Mouse (Mus musculus) lung, adult 2 months (tissue): Measurements from ENCODE around the gene Ccdc85b.
A peak's percentile ranks its signal among the peaks of the same experiment; 100 is the strongest.

Source experiments
- CTCF ChIP-seq: fragments of 200-500 bp; IDR thresholded peaks from 2 replicates; pipeline ENCODE4 v1.5.1; 2011; ENCODE audit warnings: mild to moderate bottlenecking, low read length, control low read depth; ENCODE audit not compliant: insufficient read depth
- POLR2A ChIP-seq: fragments of 200-500 bp; IDR thresholded peaks from 2 replicates; pipeline ENCODE4 v1.6.1; 2011; ENCODE audit warnings: low read depth, mild to moderate bottlenecking, control low read depth, low read length, borderline replicate concordance; ENCODE audit errors: extremely low read depth

DNA sequence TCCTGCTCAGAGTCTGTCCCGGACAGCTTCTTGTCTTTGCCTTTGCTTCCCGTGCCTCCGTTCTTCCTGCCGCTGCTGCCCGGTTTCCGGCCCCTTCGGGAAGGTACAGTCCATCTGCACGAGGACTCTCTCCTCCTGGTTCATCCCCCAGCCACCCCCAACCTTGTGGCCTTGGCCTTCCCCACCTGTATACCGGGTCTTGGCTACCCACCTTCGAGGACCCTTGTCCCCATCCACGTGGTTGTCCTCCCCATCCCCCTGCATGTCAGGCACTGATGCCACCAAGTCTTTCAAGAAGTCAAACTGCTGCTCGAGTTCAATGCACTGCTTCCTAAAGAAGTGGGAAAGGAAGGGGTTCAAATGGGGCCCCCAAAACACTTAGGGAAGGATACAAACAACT is 34.1 kb downstream of the Ccdc85b start:
- TF ChIP-seq POLR2A: peak; percentile 16; the same call in 1 of the 2 replicates
- no peak for TF ChIP-seq CTCF
